Mouse (Mus musculus): ENCODE measurements around the gene Sv2c. TPM values are rescaled to one million over a fixed set of nuclear protein-coding genes. Genes with fewer than 3 reads are reported as not detected.
A peak's percentile ranks its signal among the peaks of the same experiment; 100 is the strongest.

The Sv2c gene
- polyA plus RNA-seq, 1 experiment: 0.18 TPM

DNA sequence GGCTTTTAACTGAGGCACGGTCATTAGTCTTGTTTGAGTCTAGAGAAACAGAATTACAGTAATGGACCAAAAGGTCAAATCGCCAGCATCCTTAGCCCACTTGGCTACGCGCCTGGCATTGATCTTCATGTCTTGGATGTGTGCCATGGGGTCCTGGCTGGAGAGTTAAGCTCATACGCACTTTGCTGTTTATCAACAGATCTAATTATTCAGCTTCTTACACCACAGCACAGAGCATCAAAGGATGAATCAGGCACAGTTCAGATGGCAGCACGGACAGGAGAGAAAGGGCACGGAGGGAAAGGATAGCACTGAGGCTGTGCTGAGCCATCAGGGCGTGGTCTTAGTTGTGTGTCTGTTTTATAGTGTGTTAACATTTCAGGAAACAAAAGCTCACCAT lies 58.8 kb downstream of the Sv2c start:
- no peak for TF ChIP-seq CTCF (IDR thresholded peaks at IDR 0.05; ENCODE audit: extremely low read depth, insufficient read depth, insufficient read length, insufficient replicate concordance)
- TF ChIP-seq POLR2A (IDR thresholded peaks at IDR 0.05; ENCODE audit: low read depth, low read length): no peak
- no peaks in the 10 kb centered on the region for H3K4me1 ChIP-seq (ENCODE audit: control insufficient read depth, insufficient read depth, insufficient read length)
- no peaks in the 10 kb centered on the region for H3K36me3 ChIP-seq (ENCODE audit: control insufficient read depth, insufficient read depth, low read length)
- 81% methylated on average over 8 of the region's 8 CpGs for WGBS
- no peaks in the 10 kb centered on the region; the same call in 1 of the 2 replicates for H3K27me3 ChIP-seq (ENCODE audit: control insufficient read depth, insufficient read depth, low read length)
- DNase-seq (ENCODE audit: low read depth in 1 of 2, low spot score in 2 of 2): no peak
- H3K27ac ChIP-seq (ENCODE audit: insufficient read depth, low read length): no peak overlapping the region
- no peak overlapping the region for H3K4me3 ChIP-seq (ENCODE audit: extremely low read depth, insufficient read depth, insufficient read length)

DNA sequence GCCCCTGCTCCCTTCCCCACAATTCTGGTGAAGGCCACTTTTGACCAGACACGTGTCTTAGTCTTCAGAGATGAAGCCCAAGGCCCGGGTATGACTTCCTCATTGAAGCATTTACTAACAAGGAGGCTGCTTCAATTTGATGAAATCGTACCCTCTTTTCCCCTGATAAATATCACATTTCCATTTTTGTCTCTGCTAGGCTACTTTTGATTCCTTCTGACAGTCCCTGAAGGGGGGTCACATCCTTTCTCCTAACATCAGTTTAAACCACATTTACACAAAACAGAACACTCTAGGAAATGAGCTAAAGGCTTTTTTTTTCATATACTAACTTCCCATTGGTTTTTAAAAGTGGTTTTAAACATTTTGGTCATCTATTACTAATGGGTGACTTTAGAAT lies 79.6 kb downstream of the Sv2c start:
- WGBS: 25% methylated on average over 3 of the region's 3 CpGs
- no peak for DNase-seq (ENCODE audit: low read depth in 1 of 2, low spot score in 2 of 2)
- Histone ChIP-seq H3K36me3 (ENCODE audit: control insufficient read depth, insufficient read depth, low read length) (no peaks in the 10 kb centered on the region), H3K27ac (ENCODE audit: insufficient read depth, low read length) (no peak overlapping the region), H3K4me3 (ENCODE audit: extremely low read depth, insufficient read depth, insufficient read length) (no peak overlapping the region), H3K27me3 (ENCODE audit: control insufficient read depth, insufficient read depth, low read length) (no peaks in the 10 kb centered on the region), H3K4me1 (ENCODE audit: control insufficient read depth, insufficient read depth, insufficient read length) (no peaks in the 10 kb centered on the region)
- TF ChIP-seq CTCF (IDR thresholded peaks at IDR 0.05; ENCODE audit: extremely low read depth, insufficient read depth, insufficient read length, insufficient replicate concordance) (no peak), POLR2A (IDR thresholded peaks at IDR 0.05; ENCODE audit: low read depth, low read length) (no peak)

DNA sequence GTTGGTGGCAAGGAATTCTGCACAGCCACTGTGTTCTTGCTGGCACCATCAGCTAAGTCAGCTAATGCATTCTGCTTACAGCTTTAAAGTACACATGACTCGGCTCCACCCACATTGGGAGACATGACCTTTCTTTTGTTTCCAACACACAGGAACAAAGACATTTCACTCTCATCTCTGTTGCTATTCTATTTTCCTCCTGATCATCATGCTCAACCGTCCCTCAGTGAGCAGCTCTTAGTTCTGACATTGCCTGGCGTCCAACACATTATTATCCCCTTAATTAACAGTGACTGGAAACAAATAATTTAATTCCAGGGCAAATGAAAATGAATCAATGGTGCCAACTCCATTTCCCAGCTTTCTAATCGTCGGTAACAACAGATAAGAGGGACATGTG lies 87.0 kb downstream of the Sv2c start:
- Histone ChIP-seq H3K4me1 (ENCODE audit: control insufficient read depth, insufficient read depth, insufficient read length) (no peaks in the 10 kb centered on the region), H3K27me3 (ENCODE audit: control insufficient read depth, insufficient read depth, low read length) (no peaks in the 10 kb centered on the region), H3K36me3 (ENCODE audit: control insufficient read depth, insufficient read depth, low read length) (no peaks in the 10 kb centered on the region), H3K27ac (ENCODE audit: insufficient read depth, low read length) (no peak overlapping the region), H3K4me3 (ENCODE audit: extremely low read depth, insufficient read depth, insufficient read length) (no peak overlapping the region)
- DNase-seq (ENCODE audit: low read depth in 1 of 2, low spot score in 2 of 2): no peak
- WGBS: 83% methylated on average over 5 of the region's 5 CpGs
- TF ChIP-seq POLR2A (IDR thresholded peaks at IDR 0.05; ENCODE audit: low read depth, low read length) (no peak), CTCF (IDR thresholded peaks at IDR 0.05; ENCODE audit: extremely low read depth, insufficient read depth, insufficient read length, insufficient replicate concordance) (no peak)

DNA sequence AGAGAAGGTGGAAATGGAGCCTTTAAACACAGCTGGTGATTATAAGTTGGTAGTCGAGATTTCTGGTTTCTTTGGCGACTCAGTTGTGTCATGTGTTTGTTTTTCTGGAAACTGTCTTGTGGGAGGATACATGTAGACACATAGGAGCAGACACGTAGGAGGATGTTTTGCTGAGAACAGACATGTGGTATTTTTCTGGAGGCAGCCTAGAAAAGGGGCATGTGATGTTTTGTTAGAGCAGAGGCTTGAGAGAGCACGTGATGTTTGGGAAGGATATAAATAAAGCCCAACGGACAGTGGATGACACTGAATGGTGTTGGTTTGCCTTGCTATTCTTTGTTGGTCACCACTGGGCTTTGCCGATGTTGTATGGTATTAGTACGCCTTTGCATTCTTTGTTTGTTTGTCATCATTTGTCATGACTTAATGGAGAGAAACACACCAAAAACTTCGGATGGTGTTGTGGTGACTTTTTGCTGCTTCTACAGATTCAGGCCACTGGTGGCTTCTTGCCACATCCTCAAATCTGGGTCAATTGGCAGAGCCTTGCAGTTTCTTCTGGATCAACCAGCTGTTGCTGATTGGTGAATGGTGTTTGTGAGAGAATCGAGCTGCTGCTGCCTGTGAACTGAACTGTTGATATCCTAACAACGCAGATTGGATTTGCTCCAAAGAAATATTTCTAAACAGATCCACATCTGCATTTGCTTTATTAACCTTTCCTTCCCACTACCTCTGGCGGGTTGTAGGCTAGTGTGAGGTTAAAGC lies 91.9 kb downstream of the Sv2c start:
- no peak overlapping the region for H3K27ac ChIP-seq (ENCODE audit: insufficient read depth, low read length)
- DNase-seq (ENCODE audit: low read depth in 1 of 2, low spot score in 2 of 2): no peak
- 81% methylated on average over 11 of the region's 11 CpGs for WGBS
- H3K36me3 ChIP-seq (ENCODE audit: control insufficient read depth, insufficient read depth, low read length): no peaks in the 10 kb centered on the region
- no peak for TF ChIP-seq POLR2A (IDR thresholded peaks at IDR 0.05; ENCODE audit: low read depth, low read length)
- no peak for TF ChIP-seq CTCF (IDR thresholded peaks at IDR 0.05; ENCODE audit: extremely low read depth, insufficient read depth, insufficient read length, insufficient replicate concordance)
- no peaks in the 10 kb centered on the region for H3K27me3 ChIP-seq (ENCODE audit: control insufficient read depth, insufficient read depth, low read length)
- H3K4me3 ChIP-seq (ENCODE audit: extremely low read depth, insufficient read depth, insufficient read length): no peak overlapping the region
- H3K4me1 ChIP-seq (ENCODE audit: control insufficient read depth, insufficient read depth, insufficient read length): no peaks in the 10 kb centered on the region

DNA sequence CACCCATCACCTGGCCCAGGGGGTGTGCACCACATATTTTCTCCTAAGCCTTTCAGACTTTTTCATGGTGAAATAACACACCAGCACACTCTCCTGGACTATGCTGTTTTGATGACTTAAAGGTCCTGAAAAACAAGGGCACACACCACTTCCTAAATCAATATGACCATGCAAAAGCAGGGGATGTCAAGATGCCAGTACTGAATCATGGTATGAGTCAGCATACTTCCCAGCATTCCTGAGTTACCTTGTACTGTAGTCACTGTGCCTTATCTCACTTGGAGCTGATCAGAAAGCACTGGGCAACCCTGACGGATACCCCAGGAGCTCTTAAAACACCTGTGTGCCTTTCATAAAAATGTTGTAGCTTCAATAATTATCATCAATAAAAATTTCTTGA lies 92.8 kb downstream of the Sv2c start:
- H3K27me3 ChIP-seq (ENCODE audit: control insufficient read depth, insufficient read depth, low read length): no peaks in the 10 kb centered on the region
- WGBS: 79% methylated on average over 1 of the region's 1 CpGs
- H3K27ac ChIP-seq (ENCODE audit: insufficient read depth, low read length): no peak overlapping the region
- no peaks in the 10 kb centered on the region for H3K36me3 ChIP-seq (ENCODE audit: control insufficient read depth, insufficient read depth, low read length)
- no peak overlapping the region for H3K4me3 ChIP-seq (ENCODE audit: extremely low read depth, insufficient read depth, insufficient read length)
- TF ChIP-seq POLR2A (IDR thresholded peaks at IDR 0.05; ENCODE audit: low read depth, low read length): no peak
- no peak for DNase-seq (ENCODE audit: low read depth in 1 of 2, low spot score in 2 of 2)
- H3K4me1 ChIP-seq (ENCODE audit: control insufficient read depth, insufficient read depth, insufficient read length): no peaks in the 10 kb centered on the region

DNA sequence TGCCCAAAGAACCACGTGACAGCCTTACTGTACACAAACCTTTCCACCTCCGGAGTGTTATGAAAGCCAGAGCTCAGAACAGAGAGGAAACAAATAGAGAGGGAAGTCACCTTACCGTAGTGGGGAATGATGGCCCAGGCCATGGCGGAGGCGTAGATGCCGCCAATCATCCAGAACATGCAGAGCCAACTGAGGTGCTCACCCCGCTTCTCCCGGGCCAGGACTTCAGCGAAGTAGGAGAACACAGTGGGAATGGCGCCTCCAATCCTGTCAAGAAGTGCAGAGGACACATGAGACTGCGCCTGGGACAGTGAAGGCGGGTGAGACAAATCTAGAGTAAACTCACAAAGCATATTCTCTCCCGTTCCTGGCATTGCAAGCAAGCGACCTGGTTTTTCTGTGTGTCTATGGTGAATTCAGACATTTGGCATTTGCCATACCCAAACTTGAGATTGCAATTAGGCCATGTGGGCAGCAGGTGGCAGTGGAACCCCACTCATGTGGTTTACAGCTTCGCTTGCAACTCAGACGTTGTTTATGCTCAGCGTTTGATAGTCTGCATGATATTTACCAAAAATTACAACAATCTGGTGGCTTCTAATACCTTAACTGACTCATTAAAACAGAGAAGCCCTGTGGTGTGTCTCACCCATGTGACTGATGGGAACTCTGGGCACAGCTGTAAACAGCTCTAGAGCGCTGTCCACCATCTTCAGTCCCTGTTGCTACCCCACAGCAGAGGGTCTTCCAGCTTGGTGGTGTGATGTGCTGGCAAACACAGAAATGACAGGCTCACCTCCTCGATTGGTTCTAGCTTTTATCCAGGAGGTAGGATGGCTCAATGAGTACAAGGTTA lies 101.8 kb downstream of the Sv2c start:
- H3K4me3 ChIP-seq (ENCODE audit: extremely low read depth, insufficient read depth, insufficient read length): no peak overlapping the region
- H3K27ac ChIP-seq (ENCODE audit: insufficient read depth, low read length): no peak overlapping the region
- TF ChIP-seq CTCF (IDR thresholded peaks at IDR 0.05; ENCODE audit: extremely low read depth, insufficient read depth, insufficient read length, insufficient replicate concordance): peak; percentile 31; the same call in 1 of the 2 replicates
- TF ChIP-seq POLR2A (IDR thresholded peaks at IDR 0.05; ENCODE audit: low read depth, low read length): no peak
- DNase-seq (ENCODE audit: low read depth in 1 of 2, low spot score in 2 of 2): peak in 1 of 2 experiments; percentile 6
- WGBS: 66% methylated on average over 19 of the region's 19 CpGs
- H3K27me3 ChIP-seq (ENCODE audit: control insufficient read depth, insufficient read depth, low read length): no peaks in the 10 kb centered on the region
- H3K4me1 ChIP-seq (ENCODE audit: control insufficient read depth, insufficient read depth, insufficient read length): no peaks in the 10 kb centered on the region
- H3K36me3 ChIP-seq (ENCODE audit: control insufficient read depth, insufficient read depth, low read length): no peaks in the 10 kb centered on the region

DNA sequence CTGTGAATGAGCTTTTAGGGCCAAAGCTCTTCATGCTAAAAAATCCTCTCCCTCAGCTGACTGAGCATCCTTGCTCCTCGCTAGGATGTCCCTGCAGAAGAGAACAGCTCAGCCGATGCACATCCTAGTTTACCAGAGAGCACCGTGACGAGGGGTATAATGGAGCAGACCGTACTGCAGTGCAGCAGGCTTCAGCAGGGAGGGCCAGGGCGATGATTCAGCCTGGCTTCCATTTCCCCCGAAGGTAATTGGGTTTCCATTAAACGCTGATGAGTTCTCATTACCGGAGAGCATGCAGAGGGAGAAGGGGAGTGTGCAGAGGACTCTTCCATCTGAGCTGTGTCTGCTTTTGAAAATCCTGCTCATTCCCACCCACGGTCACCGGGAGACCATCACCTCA lies 108.5 kb downstream of the Sv2c start:
- TF ChIP-seq CTCF (IDR thresholded peaks at IDR 0.05; ENCODE audit: extremely low read depth, insufficient read depth, insufficient read length, insufficient replicate concordance) (no peak), POLR2A (IDR thresholded peaks at IDR 0.05; ENCODE audit: low read depth, low read length) (no peak)
- H3K4me1 ChIP-seq (ENCODE audit: control insufficient read depth, insufficient read depth, insufficient read length): no peaks in the 10 kb centered on the region
- H3K4me3 ChIP-seq (ENCODE audit: extremely low read depth, insufficient read depth, insufficient read length): no peak overlapping the region
- H3K27ac ChIP-seq (ENCODE audit: insufficient read depth, low read length): no peak overlapping the region
- no peak for DNase-seq (ENCODE audit: low read depth in 1 of 2, low spot score in 2 of 2)
- no peaks in the 10 kb centered on the region for H3K27me3 ChIP-seq (ENCODE audit: control insufficient read depth, insufficient read depth, low read length)
- 87% methylated on average over 11 of the region's 11 CpGs for WGBS
- H3K36me3 ChIP-seq (ENCODE audit: control insufficient read depth, insufficient read depth, low read length): no peaks in the 10 kb centered on the region

Data from spleen, adult 2 months (tissue).